Mouse (Mus musculus) liver, postnatal 0 days (tissue): ENCODE results near the gene Hmx1. TPM values are rescaled to one million over a fixed set of nuclear protein-coding genes. Genes with fewer than 3 reads are reported as not detected.

Experiments used
- ATAC-seq: fragments of 200-750 bp; cut with Nextera tagmentation; 2 replicates; pipeline ENCODE4 v1.8.0; 2017; ENCODE audit warnings: mild to moderate bottlenecking, moderate library complexity
- DNase-seq: peaks from one replicate; pipeline ENCODE4 v3.0.0-alpha.2; 2016
- H3K27ac ChIP-seq: fragments of 300-500 bp; sonication (generic); 2 replicates; pipeline ENCODE4 v1.5.1; 2014; ENCODE audit warnings: antibody characterized with exemption, moderate library complexity, mild to moderate bottlenecking, low read depth
- H3K27me3 ChIP-seq: fragments of 300-500 bp; sonication (generic); 2 replicates; pipeline ENCODE4 v1.6.1; 2014; ENCODE audit warnings: low read length, control low read depth, mixed read lengths; ENCODE audit not compliant: insufficient read depth
- H3K36me3 ChIP-seq: fragments of 300-500 bp; sonication (generic); replicated peaks from 2 replicates; pipeline ENCODE4 v1.6.1; 2014; ENCODE audit warnings: mild to moderate bottlenecking, control low read depth, low read length, moderate library complexity, mixed read lengths; ENCODE audit not compliant: insufficient read depth
- H3K4me1 ChIP-seq: fragments of 300-500 bp; sonication (generic); 2 replicates; pipeline ENCODE4 v1.6.1; 2014; ENCODE audit warnings: antibody characterized with exemption, mild to moderate bottlenecking, control low read depth; ENCODE audit not compliant: insufficient read depth
- H3K4me2 ChIP-seq: fragments of 300-500 bp; sonication (generic); 2 replicates; pipeline ENCODE4 v1.6.1; 2014; ENCODE audit warnings: low read depth, mild to moderate bottlenecking, low read length, moderate library complexity, mixed read lengths
- H3K4me3 ChIP-seq: fragments of 300-500 bp; sonication (generic); 2 replicates; pipeline ENCODE4 v1.5.1; 2014; ENCODE audit warnings: low read depth, low read length
- H3K9ac ChIP-seq: fragments of 300-500 bp; sonication (generic); replicated peaks from 2 replicates; pipeline ENCODE4 v1.6.1; 2014; ENCODE audit warnings: mild to moderate bottlenecking, moderate library complexity
- H3K9me3 ChIP-seq: fragments of 300-500 bp; sonication (generic); 2 replicates; pipeline ENCODE4 v1.6.1; 2016; ENCODE audit warnings: mild to moderate bottlenecking, control low read depth, low read length, mixed read lengths
- CTCF ChIP-seq: sonication (generic); IDR thresholded peaks from 2 replicates; pipeline ENCODE4 v1.5.1; 2016; ENCODE audit warnings: antibody characterized with exemption, low read depth
- EP300 ChIP-seq: IDR thresholded peaks from 2 replicates; pipeline ENCODE4 v1.6.1; 2016; ENCODE audit warnings: antibody characterized with exemption, low read depth, mild to moderate bottlenecking
- WGBS: fragments of 180-500 bp; shearing (Covaris S2); extraction: QIAGEN DNeasy Blood & Tissue Kit; methylation state at CpG from one replicate; pipeline ENCODE4 v1.1.7; 2014; ENCODE audit not compliant: insufficient replicate concordance; 5-methylcytosine and 5-hydroxymethylcytosine counted together
- polyA plus RNA-seq: library from polyadenylated mRNA; unstranded; fragments of >200 nt; fragmentation: Nextera tagmentation; extraction: Ambion mirVana; gene quantifications from 2 replicates; pipeline ENCODE4 v1.2.1, GENCODE M21; 2015

The Hmx1 gene
- polyA plus RNA-seq, 1 experiment from 2014 or later = not detected

DNA sequence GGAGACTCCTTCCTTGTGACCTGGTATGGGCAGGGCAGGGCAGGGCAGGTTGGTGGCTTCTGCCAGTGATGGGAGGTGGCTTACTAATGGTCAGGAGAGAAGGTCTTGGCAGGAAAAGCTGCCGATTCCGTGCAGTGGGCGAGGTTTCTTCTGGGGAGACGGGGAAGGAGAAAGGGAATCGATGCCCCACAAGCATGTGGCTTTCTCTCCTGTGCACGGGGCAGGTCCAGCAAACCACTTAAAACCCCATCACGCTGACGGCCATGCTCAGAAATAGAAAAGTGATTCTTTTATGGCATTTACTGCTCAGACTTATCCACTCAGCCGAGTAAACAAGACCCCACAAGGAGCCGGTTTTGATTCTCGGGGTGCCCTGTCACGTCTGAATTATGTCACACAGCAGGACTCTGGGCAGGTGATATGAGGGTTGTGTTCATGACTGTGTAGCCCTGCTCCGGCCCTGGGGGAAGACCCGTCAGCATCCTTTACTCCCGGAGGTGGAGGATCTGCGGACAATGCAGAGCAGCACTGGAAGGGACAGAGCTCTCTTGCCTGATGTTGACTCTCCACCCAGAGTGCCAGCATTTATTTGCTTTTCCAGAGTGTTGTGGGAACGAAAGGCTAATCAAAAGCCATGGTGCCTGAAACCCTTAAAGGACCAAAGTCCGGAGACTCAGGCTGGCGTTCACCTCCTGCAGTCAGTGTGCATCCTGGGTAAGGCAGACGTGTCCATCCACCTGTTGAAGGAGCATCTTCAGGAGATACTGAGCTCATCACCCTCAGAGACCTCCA lies 22.5 kb upstream of the Hmx1 start:
- H3K27ac ChIP-seq = no peak overlapping the region
- H3K36me3 ChIP-seq = no peaks in the 10 kb centered on the region
- no peak for DNase-seq
- WGBS = 49% methylated on average over 20 of the region's 20 CpGs
- H3K4me2 ChIP-seq = no peak overlapping the region
- no peaks in the 10 kb centered on the region for H3K9me3 ChIP-seq
- ATAC-seq = 0 out of 2 replicates have a peak, but pooled peaks have one; percentile 29
- TF ChIP-seq CTCF = no peak
- TF ChIP-seq EP300 = no peak
- no peak overlapping the region for H3K4me3 ChIP-seq
- H3K9ac ChIP-seq = no peak overlapping the region
- H3K27me3 ChIP-seq = peaks cover 4% of the 10 kb centered on the region; the same call in 1 of the 2 replicates
- H3K4me1 ChIP-seq = 0 out of 2 replicates have a peak, but pooled peaks cover 2% of the 10 kb centered on the region

DNA sequence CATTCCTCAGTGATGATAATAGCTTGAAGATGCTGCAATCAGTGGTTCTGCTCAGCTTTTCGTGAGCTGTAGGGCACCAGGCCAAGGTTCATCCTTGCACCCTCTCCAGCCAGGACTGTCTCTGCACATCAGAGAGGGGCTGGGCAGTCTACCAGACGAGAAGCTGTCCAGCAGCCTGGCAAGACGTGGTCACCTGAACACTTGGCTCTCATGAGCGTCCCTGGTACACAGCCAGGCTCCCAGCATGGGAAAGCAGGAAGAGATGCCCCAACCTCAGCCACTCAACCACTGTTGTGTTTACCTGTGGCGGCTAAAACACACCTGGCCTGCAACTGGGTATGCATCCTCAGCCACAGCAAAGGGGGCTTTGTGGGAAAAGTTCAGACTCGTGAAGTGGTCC lies 20.0 kb upstream of the Hmx1 start:
- Histone ChIP-seq H3K36me3 (no peaks in the 10 kb centered on the region), H3K4me1 (0 out of 2 replicates have a peak, but pooled peaks cover 2% of the 10 kb centered on the region), H3K4me3 (no peak overlapping the region), H3K9ac (no peak overlapping the region), H3K27ac (no peak overlapping the region), H3K4me2 (no peak overlapping the region), H3K27me3 (no peaks in the 10 kb centered on the region), H3K9me3 (no peaks in the 10 kb centered on the region)
- TF ChIP-seq EP300 (no peak), CTCF (no peak)
- DNase-seq (no peak), ATAC-seq (no peak)
- 60% methylated on average over 6 of the region's 6 CpGs for WGBS

DNA sequence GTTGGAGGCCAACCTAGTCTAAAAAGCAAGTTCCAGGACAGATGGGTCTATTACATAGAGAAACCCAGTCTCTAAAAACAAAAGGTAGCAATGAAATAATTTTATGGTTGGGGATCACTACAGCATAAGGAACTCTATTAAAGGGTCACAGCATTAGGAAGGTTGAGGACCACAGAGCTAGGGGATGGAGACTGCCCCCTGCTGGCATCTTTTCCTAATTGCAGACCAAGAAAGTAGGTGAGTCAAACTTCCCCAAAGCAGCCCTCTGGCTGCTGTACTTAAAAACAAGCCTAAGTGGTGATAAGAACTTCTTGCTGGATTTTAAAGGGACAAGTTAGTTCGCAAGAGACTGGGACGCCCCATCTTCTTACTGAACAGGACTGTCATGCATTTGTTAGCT lies 9.8 kb upstream of the Hmx1 start:
- TF ChIP-seq CTCF (peak; percentile 23; the same call in 1 of the 2 replicates), EP300 (no peak)
- ATAC-seq (no peak), DNase-seq (no peak)
- Histone ChIP-seq H3K27me3 (peaks cover 54% of the 10 kb centered on the region), H3K9me3 (no peaks in the 10 kb centered on the region), H3K9ac (no peak overlapping the region), H3K4me1 (no peaks in the 10 kb centered on the region), H3K27ac (no peak overlapping the region), H3K36me3 (no peaks in the 10 kb centered on the region), H3K4me3 (no peak overlapping the region), H3K4me2 (no peak overlapping the region)
- WGBS = 49% methylated on average over 2 of the region's 2 CpGs

DNA sequence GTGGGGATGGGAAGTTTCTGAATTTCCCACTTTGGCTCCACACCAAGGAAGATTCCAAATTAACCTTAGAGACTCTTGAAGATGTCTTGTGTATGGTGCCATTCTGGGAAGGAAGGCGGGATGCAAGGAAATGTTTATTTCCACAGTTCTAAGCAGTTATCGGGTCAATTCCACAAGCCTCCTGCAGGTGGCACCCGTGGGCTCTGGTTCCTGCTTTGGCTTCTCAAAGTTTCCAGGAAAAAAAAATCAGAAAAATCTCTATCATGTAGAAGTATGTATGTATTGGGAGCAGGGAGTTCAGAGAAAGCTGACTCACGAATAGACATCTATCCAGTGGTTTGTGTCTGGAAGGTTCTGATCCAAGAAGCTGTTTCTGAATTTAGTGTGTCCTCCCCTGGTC lies 9.1 kb upstream of the Hmx1 start:
- no peaks in the 10 kb centered on the region for H3K9me3 ChIP-seq
- H3K27ac ChIP-seq = no peak overlapping the region
- H3K9ac ChIP-seq = no peak overlapping the region
- peaks cover 62% of the 10 kb centered on the region for H3K27me3 ChIP-seq
- no peaks in the 10 kb centered on the region for H3K36me3 ChIP-seq
- H3K4me1 ChIP-seq = no peaks in the 10 kb centered on the region
- peak; percentile 78 for TF ChIP-seq CTCF
- TF ChIP-seq EP300 = no peak
- no peak overlapping the region for H3K4me2 ChIP-seq
- H3K4me3 ChIP-seq = no peak overlapping the region
- ATAC-seq (no peak), DNase-seq (peak; percentile 44)
- WGBS = 3% methylated on average over 4 of the region's 4 CpGs

DNA sequence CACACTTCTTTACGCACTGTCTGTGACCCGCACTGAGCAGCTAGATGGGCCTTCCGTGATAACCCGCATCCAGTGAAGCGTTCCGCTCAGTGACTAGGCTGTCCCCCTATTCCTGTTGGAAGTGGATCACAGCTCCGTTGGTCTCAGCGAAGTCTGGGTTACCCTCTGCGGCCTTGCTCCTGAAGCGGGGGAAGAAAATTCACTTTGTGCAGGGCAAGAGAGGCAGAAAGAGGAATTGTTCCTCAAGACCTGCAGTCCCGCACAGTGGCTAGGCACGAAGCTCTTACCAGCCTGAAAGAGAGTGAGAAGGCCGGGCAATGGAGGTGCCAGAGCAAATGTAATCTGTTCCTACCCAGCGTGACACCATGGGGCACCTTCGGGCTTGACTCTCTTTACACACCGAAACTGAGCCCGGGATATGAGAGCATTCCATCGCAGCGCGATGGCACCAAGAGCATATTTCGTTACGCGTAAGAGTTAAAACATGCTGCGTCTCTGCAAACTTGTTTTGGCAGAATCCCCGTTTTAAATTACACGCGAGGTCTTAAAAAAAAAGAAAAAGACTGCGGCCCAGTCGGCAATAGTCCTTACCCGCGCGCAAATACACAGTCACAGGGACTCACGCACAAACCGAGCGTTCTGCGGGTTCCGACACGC lies 946 bp upstream of the Hmx1 start:
- Histone ChIP-seq H3K36me3 (no peaks in the 10 kb centered on the region), H3K27me3 (peaks cover 99% of the 10 kb centered on the region), H3K9ac (no peak overlapping the region), H3K4me1 (peaks cover 7% of the 10 kb centered on the region), H3K4me2 (peak overlapping the region; percentile 29; the same call in 1 of the 2 replicates), H3K9me3 (peaks cover 8% of the 10 kb centered on the region), H3K4me3 (peak overlapping the region; percentile 27; the same call in 1 of the 2 replicates), H3K27ac (no peak overlapping the region)
- no peak for TF ChIP-seq CTCF
- TF ChIP-seq EP300 = no peak
- 4% methylated on average over 38 of the region's 38 CpGs for WGBS
- DNase-seq = no peak
- ATAC-seq = no peak

DNA sequence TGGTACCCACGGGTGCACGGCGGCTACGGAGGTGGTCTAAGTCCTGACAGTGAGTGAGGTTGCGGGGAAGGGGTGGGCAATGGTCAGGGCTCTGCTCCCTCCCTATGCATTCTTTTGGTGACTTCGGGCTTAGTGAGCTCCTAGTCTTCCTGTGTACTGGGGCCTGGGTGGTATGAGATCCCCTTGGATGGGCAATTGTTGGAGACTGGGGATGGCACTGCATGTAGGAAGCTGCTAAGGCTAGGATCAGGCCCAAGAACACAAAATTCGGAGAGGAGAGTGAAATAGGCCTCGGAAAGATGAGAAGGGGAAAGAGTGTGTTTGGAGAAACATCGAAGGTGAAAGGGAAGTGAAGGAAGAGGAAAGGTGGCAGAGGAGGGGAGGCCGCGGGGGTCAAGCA lies 533 bp downstream of the Hmx1 start:
- H3K27me3 ChIP-seq = peaks cover 99% of the 10 kb centered on the region
- no peak overlapping the region for H3K27ac ChIP-seq
- WGBS = 8% methylated on average over 11 of the region's 11 CpGs
- H3K4me2 ChIP-seq = no peak overlapping the region
- H3K4me3 ChIP-seq = no peak overlapping the region
- no peaks in the 10 kb centered on the region for H3K36me3 ChIP-seq
- H3K9ac ChIP-seq = no peak overlapping the region
- H3K4me1 ChIP-seq = peaks cover 7% of the 10 kb centered on the region
- no peak for TF ChIP-seq EP300
- no peak for TF ChIP-seq CTCF
- DNase-seq (no peak), ATAC-seq (no peak)
- peaks cover 8% of the 10 kb centered on the region for H3K9me3 ChIP-seq
